Mouse (Mus musculus): ENCODE results near the gene Slc22a4.

DNA sequence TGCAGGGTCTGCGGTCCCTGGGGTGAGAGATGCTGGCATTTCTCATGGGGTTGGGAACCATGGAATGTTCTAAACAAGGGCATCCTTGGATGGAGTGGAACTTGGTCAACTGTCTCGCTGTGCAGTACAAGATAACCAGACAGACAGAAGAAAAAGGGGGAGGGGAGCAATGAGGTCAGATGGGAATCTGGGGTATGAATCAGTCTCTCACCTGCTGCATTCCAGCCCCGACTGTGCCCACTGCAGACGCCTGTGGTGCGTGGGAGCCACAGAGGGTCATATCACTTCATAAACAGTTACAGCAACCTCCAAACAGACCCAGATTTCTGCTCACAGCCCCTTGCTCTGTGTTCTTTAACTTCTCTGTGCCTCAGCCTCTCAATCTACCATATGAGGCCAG, 38.5 kb upstream of the Slc22a4 start:
- TF ChIP-seq CTCF (IDR thresholded peaks at IDR 0.05; ENCODE audit: borderline replicate concordance, control insufficient read depth, extremely low read depth, insufficient read depth, low read length, poor library complexity) (no peak), POLR2A (IDR thresholded peaks at IDR 0.05; ENCODE audit: control insufficient read depth, extremely low read depth, insufficient read depth, low read length, poor library complexity) (no peak)

Measured in thymus, adult 2 months (tissue).